Mouse (Mus musculus) midbrain, embryonic 16.5 days (tissue): Measurements from ENCODE around the gene Naa35. TPM values are rescaled to one million over a fixed set of nuclear protein-coding genes. Genes with fewer than 3 reads are reported as not detected.

ENCODE experiments used
- ATAC-seq: fragments of 200-750 bp; cut with Nextera tagmentation; 2 replicates; pipeline ENCODE4 v1.8.0; 2017; ENCODE audit warnings: moderate TSS enrichment
- H3K27ac ChIP-seq: fragments of 300-500 bp; sonication (generic); 2 replicates; pipeline ENCODE4 v1.5.1; 2014; ENCODE audit warnings: mild to moderate bottlenecking, low read length, mixed read lengths
- H3K27me3 ChIP-seq: fragments of 300-500 bp; sonication (generic); 2 replicates; pipeline ENCODE4 v1.6.1; 2014; ENCODE audit warnings: low read depth, low read length, mixed read lengths; ENCODE audit not compliant: control insufficient read depth, insufficient read depth
- H3K36me3 ChIP-seq: fragments of 300-500 bp; sonication (generic); 2 replicates; pipeline ENCODE4 v1.6.1; 2014; ENCODE audit warnings: mild to moderate bottlenecking, low read length, moderate library complexity, mixed read lengths; ENCODE audit not compliant: control insufficient read depth, insufficient read depth
- H3K4me1 ChIP-seq: fragments of 300-500 bp; sonication (generic); 2 replicates; pipeline ENCODE4 v1.6.1; 2014; ENCODE audit warnings: mild to moderate bottlenecking, low read length, mixed read lengths; ENCODE audit not compliant: control insufficient read depth, insufficient read depth
- H3K4me2 ChIP-seq: fragments of 300-500 bp; sonication (generic); 2 replicates; pipeline ENCODE4 v1.6.1; 2014; ENCODE audit warnings: mild to moderate bottlenecking, low read length, mixed read lengths
- H3K4me3 ChIP-seq: fragments of 300-500 bp; sonication (generic); 2 replicates; pipeline ENCODE4 v1.5.1; 2014; ENCODE audit warnings: low read depth, mild to moderate bottlenecking, low read length, moderate library complexity, mixed read lengths
- H3K9ac ChIP-seq: fragments of 300-500 bp; sonication (generic); 2 replicates; pipeline ENCODE4 v1.6.1; 2014; ENCODE audit warnings: low read depth, low read length, mixed read lengths
- H3K9me3 ChIP-seq: fragments of 300-500 bp; sonication (generic); replicated peaks from 2 replicates; pipeline ENCODE4 v1.6.1; 2014; ENCODE audit warnings: mild to moderate bottlenecking, low read length, mixed read lengths; ENCODE audit not compliant: control insufficient read depth, poor library complexity, severe bottlenecking
- WGBS: fragments of 180-500 bp; shearing (Covaris S2); extraction: QIAGEN DNeasy Blood & Tissue Kit; methylation state at CpG from one replicate; pipeline ENCODE4 v1.1.7; 2014; 5-methylcytosine and 5-hydroxymethylcytosine counted together
- polyA plus RNA-seq: library from polyadenylated mRNA; unstranded; fragments of >200 nt; fragmentation: Nextera tagmentation; extraction: Ambion mirVana; gene quantifications from 2 replicates; pipeline ENCODE4 v1.2.1, GENCODE M21; 2015

Gene Naa35
- polyA plus RNA-seq, 1 experiment from 2014 or later, result 148 TPM

GRCm38 (mm10) chr13:59674761-59675150 lies 89.7 kb downstream of the Naa35 start:
- Histone ChIP-seq H3K9me3 (no peaks in the 10 kb centered on the region), H3K4me2 (peak overlapping the region; percentile 82), H3K9ac (peak overlapping the region; percentile 80; the same call in 1 of the 2 replicates), H3K4me1 (peaks cover 19% of the 10 kb centered on the region), H3K27ac (peak overlapping the region; percentile 74), H3K36me3 (no peaks in the 10 kb centered on the region), H3K4me3 (peak overlapping the region; percentile 68), H3K27me3 (no peaks in the 10 kb centered on the region)
- WGBS, result 0% methylated on average over 13 of the region's 13 CpGs
- 0 out of 2 replicates have a peak, but pooled peaks have one; percentile 49 for ATAC-seq

GRCm38 (mm10) chr13:59675151-59676011 lies 90.3 kb downstream of the Naa35 start, which contains the start of gene Golm1:
Golm1 (minus strand) TSS chr13:59675811.
- no peaks in the 10 kb centered on the region for H3K27me3 ChIP-seq
- H3K4me1 ChIP-seq, result peaks cover 19% of the 10 kb centered on the region
- H3K4me3 ChIP-seq, result peak within 1 kb of the TSS; percentile 68
- H3K9me3 ChIP-seq, result no peaks in the 10 kb centered on the region
- peak; percentile 83 for ATAC-seq
- under 1% methylated on average over 45 of the region's 61 CpGs for WGBS
- H3K27ac ChIP-seq, result peak within 1 kb of the TSS; percentile 74
- H3K36me3 ChIP-seq, result no peaks in the 10 kb centered on the region
- peak within 1 kb of the TSS; percentile 82 for H3K4me2 ChIP-seq
- peak within 1 kb of the TSS; percentile 80 for H3K9ac ChIP-seq

DNA sequence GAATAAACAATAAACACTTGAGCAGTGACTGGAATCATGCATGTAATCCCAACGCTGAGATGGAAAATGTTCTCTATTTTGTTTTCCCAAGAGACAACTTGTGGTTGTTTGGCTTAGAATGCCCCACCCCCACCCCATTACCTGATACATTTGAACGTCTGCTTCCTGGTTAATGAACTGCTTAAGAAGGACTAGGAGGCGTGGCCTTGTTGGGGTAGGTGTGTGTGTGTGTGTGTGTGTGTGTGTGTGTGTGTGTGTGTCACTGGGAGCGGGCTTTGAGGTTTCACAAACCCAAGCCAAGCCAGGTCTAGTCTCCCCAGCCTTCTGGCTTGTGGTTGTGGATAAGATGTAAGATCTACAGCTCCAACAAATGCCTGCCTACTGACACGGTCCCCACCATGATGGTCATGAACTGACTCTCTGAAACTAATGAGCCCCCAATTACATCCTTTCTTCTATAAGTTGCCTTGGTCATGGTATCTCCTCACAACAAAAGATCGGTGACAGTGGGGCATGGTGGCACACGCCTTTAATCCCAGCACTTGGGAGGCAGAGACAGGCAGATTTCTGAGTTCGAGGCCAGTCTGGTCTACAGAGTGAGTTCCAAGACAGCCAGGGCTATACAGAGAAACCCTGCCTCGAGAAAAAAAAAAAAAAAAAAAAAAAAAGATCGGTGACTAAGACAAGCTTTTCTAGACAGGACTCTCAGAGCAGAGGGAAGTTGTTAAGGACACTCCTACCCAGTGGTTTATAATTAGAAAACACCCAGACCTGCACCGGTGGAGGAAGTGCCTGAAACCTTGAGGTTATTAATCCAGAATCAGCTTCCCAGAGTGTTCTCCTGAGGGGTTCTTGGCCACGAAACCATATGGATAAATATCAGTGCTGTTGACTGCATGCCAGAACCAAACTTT lies 91.5 kb downstream of the Naa35 start:
- 79% methylated on average over 12 of the region's 12 CpGs for WGBS
- Histone ChIP-seq H3K4me1 (peaks cover 19% of the 10 kb centered on the region), H3K36me3 (no peaks in the 10 kb centered on the region), H3K27ac (no peak overlapping the region), H3K4me3 (no peak overlapping the region), H3K27me3 (no peaks in the 10 kb centered on the region), H3K9ac (no peak overlapping the region), H3K4me2 (no peak overlapping the region), H3K9me3 (no peaks in the 10 kb centered on the region)
- no peak for ATAC-seq

DNA sequence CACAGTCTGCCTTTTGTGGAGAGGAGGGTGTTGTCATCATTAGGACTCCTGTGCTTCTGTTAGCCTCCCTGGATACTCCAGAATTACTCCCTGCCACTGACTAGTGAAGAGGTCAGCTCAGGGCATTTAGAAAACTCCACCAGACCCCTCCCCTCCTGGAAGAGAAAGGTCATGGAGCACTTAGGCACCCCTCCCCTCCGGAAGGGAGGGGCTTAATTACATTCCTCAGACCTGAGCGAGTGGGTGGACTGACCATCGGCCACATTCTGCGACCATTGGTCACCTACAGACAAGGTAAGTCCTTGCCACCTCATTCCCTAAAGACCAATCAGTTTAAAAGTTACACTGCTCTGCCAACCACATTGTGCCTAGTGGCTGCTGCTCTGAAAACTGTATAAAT lies 94.2 kb downstream of the Naa35 start:
- H3K27ac ChIP-seq, result no peak overlapping the region
- no peak overlapping the region for H3K4me3 ChIP-seq
- H3K9ac ChIP-seq, result no peak overlapping the region
- no peaks in the 10 kb centered on the region for H3K27me3 ChIP-seq
- H3K4me1 ChIP-seq, result peaks cover 5% of the 10 kb centered on the region
- 71% methylated on average over 4 of the region's 4 CpGs for WGBS
- no peaks in the 10 kb centered on the region for H3K9me3 ChIP-seq
- H3K4me2 ChIP-seq, result no peak overlapping the region
- ATAC-seq, result no peak
- no peaks in the 10 kb centered on the region for H3K36me3 ChIP-seq

GRCm38 (mm10) chr13:59679908-59680307 lies 94.8 kb downstream of the Naa35 start:
- no peak overlapping the region for H3K4me3 ChIP-seq
- 77% methylated on average over 4 of the region's 4 CpGs for WGBS
- H3K9me3 ChIP-seq, result no peaks in the 10 kb centered on the region
- no peak for ATAC-seq
- peaks cover under 1% of the 10 kb centered on the region; the same call in 1 of the 2 replicates for H3K4me1 ChIP-seq
- H3K36me3 ChIP-seq, result no peaks in the 10 kb centered on the region
- H3K9ac ChIP-seq, result no peak overlapping the region
- no peak overlapping the region for H3K4me2 ChIP-seq
- no peaks in the 10 kb centered on the region for H3K27me3 ChIP-seq
- H3K27ac ChIP-seq, result no peak overlapping the region

DNA sequence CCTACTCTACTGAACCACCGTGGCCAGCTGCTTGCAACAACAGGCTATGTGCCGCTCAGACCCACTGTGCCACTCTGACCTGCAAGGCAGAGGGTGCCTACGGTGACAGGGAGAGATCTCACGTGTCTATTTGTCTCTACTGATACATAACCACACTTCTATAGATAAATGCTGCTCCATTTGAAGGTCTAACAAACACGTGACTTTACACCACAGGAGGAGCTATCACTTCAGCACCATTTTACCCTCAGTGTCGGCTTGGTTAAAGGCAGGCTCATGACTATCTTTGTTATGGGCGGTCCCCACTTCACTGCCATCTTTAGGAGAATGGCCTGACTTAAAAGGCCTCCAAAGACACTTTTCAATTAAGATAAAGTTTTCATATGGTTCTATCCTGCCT lies 97.6 kb downstream of the Naa35 start:
- H3K27ac ChIP-seq, result no peak overlapping the region
- no peaks in the 10 kb centered on the region for H3K4me1 ChIP-seq
- H3K9ac ChIP-seq, result no peak overlapping the region
- no peaks in the 10 kb centered on the region for H3K27me3 ChIP-seq
- no peak overlapping the region for H3K4me2 ChIP-seq
- ATAC-seq, result no peak
- no peaks in the 10 kb centered on the region for H3K9me3 ChIP-seq
- no peak overlapping the region for H3K4me3 ChIP-seq
- 36% methylated on average over 7 of the region's 7 CpGs for WGBS
- no peaks in the 10 kb centered on the region for H3K36me3 ChIP-seq

DNA sequence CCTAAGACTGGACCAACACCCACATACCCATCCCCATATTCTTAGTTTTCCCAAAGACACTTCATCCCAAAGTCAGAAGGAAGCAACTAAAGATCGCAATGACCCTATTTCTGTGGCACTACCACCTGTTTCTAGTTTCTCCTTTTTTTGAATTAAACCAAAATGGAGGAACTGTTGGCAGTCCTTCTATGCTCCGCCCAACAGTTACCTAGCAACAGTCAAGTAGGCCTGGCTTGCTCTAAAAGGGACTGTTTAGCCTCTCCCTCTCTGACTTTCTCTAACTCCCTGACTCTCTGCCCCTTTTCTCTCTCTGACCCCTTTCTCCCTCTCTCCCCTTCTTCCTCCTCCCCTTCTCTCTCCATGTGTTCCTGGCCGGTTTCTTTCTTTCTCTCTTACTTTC lies 100.2 kb downstream of the Naa35 start:
- no peak overlapping the region for H3K4me3 ChIP-seq
- no peaks in the 10 kb centered on the region for H3K36me3 ChIP-seq
- H3K4me1 ChIP-seq, result no peaks in the 10 kb centered on the region
- ATAC-seq, result no peak
- H3K27me3 ChIP-seq, result no peaks in the 10 kb centered on the region
- WGBS, result 85% methylated on average over 3 of the region's 3 CpGs
- H3K9ac ChIP-seq, result no peak overlapping the region
- no peak overlapping the region for H3K4me2 ChIP-seq
- no peaks in the 10 kb centered on the region for H3K9me3 ChIP-seq
- no peak overlapping the region for H3K27ac ChIP-seq
